Mouse (Mus musculus) neural tube, embryonic 11.5 days (tissue): Measurements from ENCODE around the gene Scgb1c1. TPM values are rescaled to one million over a fixed set of nuclear protein-coding genes. Genes with fewer than 3 reads are reported as not detected.

Experiments
- ATAC-seq: fragments of 200-750 bp; cut with Nextera tagmentation; 2 replicates; pipeline ENCODE4 v1.8.0; 2017; ENCODE audit warnings: moderate number of reproducible peaks, mild to moderate bottlenecking, moderate TSS enrichment, moderate library complexity; ENCODE audit not compliant: insufficient read depth, low FRiP score, low TSS enrichment
- DNase-seq: peaks from one replicate; pipeline ENCODE4 v3.0.0-alpha.2; 2015; ENCODE audit warnings: low spot score
- H3K27ac ChIP-seq: fragments of 300-500 bp; sonication (generic); 2 replicates; pipeline ENCODE4 v1.5.1; 2014; ENCODE audit warnings: low read depth, mild to moderate bottlenecking, low read length
- H3K27me3 ChIP-seq: fragments of 300-500 bp; sonication (generic); 2 replicates; pipeline ENCODE4 v1.6.1; 2014; ENCODE audit warnings: mild to moderate bottlenecking, low read length, mixed read lengths; ENCODE audit not compliant: control insufficient read depth, insufficient read depth
- H3K36me3 ChIP-seq: fragments of 300-500 bp; sonication (generic); 2 replicates; pipeline ENCODE4 v1.6.1; 2014; ENCODE audit warnings: mild to moderate bottlenecking, low read length, moderate library complexity, mixed read lengths; ENCODE audit not compliant: control insufficient read depth, insufficient read depth
- H3K4me1 ChIP-seq: fragments of 300-500 bp; sonication (generic); 2 replicates; pipeline ENCODE4 v1.6.1; 2014; ENCODE audit warnings: low read length, mixed read lengths; ENCODE audit not compliant: control insufficient read depth, insufficient read depth
- H3K4me2 ChIP-seq: fragments of 300-500 bp; sonication (generic); 2 replicates; pipeline ENCODE4 v1.6.1; 2014; ENCODE audit warnings: low read depth, mild to moderate bottlenecking, moderate library complexity
- H3K4me3 ChIP-seq: fragments of 300-500 bp; sonication (generic); 2 replicates; pipeline ENCODE4 v1.5.1; 2014; ENCODE audit warnings: low read depth, low read length
- H3K9ac ChIP-seq: fragments of 300-500 bp; sonication (generic); 2 replicates; pipeline ENCODE4 v1.6.1; 2014; ENCODE audit warnings: mild to moderate bottlenecking, low read length
- H3K9me3 ChIP-seq: fragments of 300-500 bp; sonication (generic); 2 replicates; pipeline ENCODE4 v1.6.1; 2016; ENCODE audit warnings: low read length; ENCODE audit not compliant: control insufficient read depth
- WGBS: fragments of 180-500 bp; shearing (Covaris S2); extraction: QIAGEN DNeasy Blood & Tissue Kit; methylation state at CpG from one replicate; pipeline ENCODE4 v1.1.7; 2014; 5-methylcytosine and 5-hydroxymethylcytosine counted together
- polyA plus RNA-seq: library from polyadenylated mRNA; unstranded; fragments of >200 nt; fragmentation: Nextera tagmentation; extraction: Ambion mirVana; gene quantifications from 2 replicates; pipeline ENCODE4 v1.2.1, GENCODE M21; 2014

Gene Scgb1c1
- polyA plus RNA-seq, 1 experiment from 2014 or later = not detected

DNA sequence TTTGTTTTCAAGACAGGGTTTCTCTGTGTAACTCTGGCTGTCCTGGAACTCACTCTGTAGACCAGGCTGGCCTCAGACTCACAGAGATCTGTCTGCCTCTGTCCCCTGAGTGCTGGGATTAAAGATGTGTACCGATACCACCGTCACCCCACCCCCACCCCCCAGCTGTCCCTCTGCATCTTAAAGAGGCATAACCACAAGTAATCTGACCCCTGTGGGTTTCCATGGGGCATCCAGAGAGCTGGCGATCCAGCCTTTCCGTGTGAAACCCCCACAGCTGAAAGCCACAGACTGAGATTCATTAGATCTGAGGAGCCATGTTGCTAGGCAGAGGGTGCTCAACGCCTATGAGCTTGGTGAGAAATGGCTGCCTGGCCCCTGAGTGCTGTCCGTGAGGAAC lies 14.7 kb downstream of the Scgb1c1 start:
- WGBS = 81% methylated on average over 6 of the region's 6 CpGs
- Histone ChIP-seq H3K4me2 (no peak overlapping the region), H3K36me3 (peaks cover 15% of the 10 kb centered on the region; the same call in 1 of the 2 replicates), H3K4me1 (peaks cover 19% of the 10 kb centered on the region), H3K4me3 (no peak overlapping the region), H3K27me3 (no peaks in the 10 kb centered on the region), H3K27ac (no peak overlapping the region), H3K9me3 (no peaks in the 10 kb centered on the region), H3K9ac (no peak overlapping the region)
- ATAC-seq (no peak), DNase-seq (no peak)

DNA sequence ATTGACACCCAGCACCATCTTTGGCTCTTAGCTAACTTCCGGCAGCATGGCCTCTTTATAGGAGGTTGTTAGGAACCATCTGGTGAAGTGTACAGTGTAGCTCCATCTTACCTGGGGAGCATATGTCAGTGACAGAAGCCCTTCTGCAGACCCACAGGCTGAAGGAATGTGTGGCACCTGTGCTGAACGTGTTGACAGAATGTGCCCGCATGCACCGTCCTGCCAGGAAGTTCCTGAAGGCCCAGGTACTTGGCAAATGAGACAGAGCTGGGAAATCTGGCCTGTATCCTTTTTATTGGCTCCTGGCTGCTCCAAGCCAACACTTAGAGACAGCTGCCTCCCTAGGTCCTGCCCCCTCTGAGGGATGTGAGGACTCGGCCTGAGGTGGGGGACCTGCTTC lies 15.4 kb downstream of the Scgb1c1 start:
- H3K36me3 ChIP-seq = peaks cover 15% of the 10 kb centered on the region; the same call in 1 of the 2 replicates
- H3K27ac ChIP-seq = no peak overlapping the region
- no peak overlapping the region for H3K4me2 ChIP-seq
- DNase-seq (no peak), ATAC-seq (no peak)
- 91% methylated on average over 5 of the region's 5 CpGs for WGBS
- no peak overlapping the region for H3K4me3 ChIP-seq
- no peak overlapping the region for H3K9ac ChIP-seq
- H3K4me1 ChIP-seq = peaks cover 12% of the 10 kb centered on the region
- H3K9me3 ChIP-seq = no peaks in the 10 kb centered on the region
- no peaks in the 10 kb centered on the region for H3K27me3 ChIP-seq

DNA sequence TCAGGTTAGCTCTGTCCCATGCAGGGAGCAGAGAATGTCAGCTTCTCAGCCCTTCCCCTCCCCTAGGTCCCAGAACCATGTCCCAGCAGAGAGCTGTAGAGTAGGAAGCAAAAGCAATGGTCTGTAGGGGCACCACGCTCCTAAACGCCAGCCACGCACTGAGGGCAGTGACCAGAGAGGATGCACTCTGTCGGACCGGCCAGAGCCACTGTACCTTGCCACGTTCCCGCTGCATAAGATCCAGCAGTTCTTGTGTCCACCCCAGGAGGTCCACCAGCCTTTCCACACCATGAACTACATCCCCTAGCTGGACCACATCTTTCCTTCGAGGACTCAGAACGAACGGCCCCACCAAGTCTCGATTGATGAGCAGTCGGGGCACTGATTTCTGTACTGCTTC lies 19.4 kb downstream of the Scgb1c1 start:
- H3K36me3 ChIP-seq = peaks cover 15% of the 10 kb centered on the region; the same call in 1 of the 2 replicates
- no peaks in the 10 kb centered on the region for H3K27me3 ChIP-seq
- H3K4me1 ChIP-seq = no peaks in the 10 kb centered on the region
- H3K9me3 ChIP-seq = no peaks in the 10 kb centered on the region
- no peak for ATAC-seq
- no peak overlapping the region for H3K4me2 ChIP-seq
- DNase-seq = no peak
- WGBS = 91% methylated on average over 12 of the region's 12 CpGs
- H3K9ac ChIP-seq = no peak overlapping the region
- no peak overlapping the region for H3K4me3 ChIP-seq
- H3K27ac ChIP-seq = no peak overlapping the region

DNA sequence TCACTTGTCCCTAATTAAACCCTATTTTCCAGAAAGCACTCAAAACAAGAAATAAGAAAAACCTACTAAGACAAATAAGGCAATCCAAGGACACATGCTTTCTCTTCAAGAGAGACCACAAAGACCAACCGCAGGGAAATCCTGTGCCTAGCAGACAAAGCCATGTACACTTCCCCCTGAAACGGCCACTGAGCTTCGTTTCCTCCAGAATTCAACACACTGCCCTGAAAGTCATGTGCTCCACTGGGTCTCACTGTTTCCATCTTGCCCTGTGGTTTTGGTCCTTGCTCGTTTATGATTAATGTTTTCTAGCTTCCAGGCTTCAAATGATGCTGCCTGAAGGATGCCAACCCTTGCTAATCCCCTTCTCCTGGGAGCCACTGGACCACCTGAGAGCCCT lies 28.9 kb downstream of the Scgb1c1 start:
- WGBS = 91% methylated on average over 4 of the region's 4 CpGs
- no peak overlapping the region for H3K4me2 ChIP-seq
- no peaks in the 10 kb centered on the region for H3K9me3 ChIP-seq
- H3K9ac ChIP-seq = no peak overlapping the region
- no peaks in the 10 kb centered on the region for H3K36me3 ChIP-seq
- DNase-seq = no peak
- H3K4me1 ChIP-seq = no peaks in the 10 kb centered on the region
- no peak for ATAC-seq
- H3K27me3 ChIP-seq = no peaks in the 10 kb centered on the region
- H3K4me3 ChIP-seq = no peak overlapping the region
- H3K27ac ChIP-seq = no peak overlapping the region

DNA sequence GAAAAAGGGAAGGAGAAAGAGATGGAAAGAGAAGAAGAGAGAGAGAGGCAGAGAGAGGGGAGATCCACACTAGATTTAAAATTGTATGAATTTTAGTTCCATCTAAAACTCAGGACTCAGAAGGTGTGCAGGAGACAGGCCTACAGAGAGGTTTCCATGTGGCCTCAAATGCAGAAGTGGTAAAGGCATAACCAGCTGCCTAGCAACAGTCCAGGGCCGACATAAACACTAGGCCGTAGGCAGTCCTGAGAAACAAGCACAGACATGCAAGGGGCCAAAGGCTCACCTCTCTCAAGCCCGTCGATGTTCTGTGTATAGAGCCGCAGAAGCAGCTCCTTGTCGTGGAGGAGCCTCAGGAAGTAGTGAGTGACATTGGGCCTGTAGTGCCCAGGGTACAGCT lies 32.0 kb downstream of the Scgb1c1 start:
- Histone ChIP-seq H3K27me3 (no peaks in the 10 kb centered on the region), H3K27ac (no peak overlapping the region), H3K4me3 (no peak overlapping the region), H3K9ac (no peak overlapping the region), H3K36me3 (no peaks in the 10 kb centered on the region), H3K4me1 (0 out of 2 replicates have a peak, but pooled peaks cover 2% of the 10 kb centered on the region), H3K4me2 (no peak overlapping the region), H3K9me3 (no peaks in the 10 kb centered on the region)
- no peak for DNase-seq
- WGBS = 88% methylated on average over 6 of the region's 6 CpGs
- no peak for ATAC-seq

DNA sequence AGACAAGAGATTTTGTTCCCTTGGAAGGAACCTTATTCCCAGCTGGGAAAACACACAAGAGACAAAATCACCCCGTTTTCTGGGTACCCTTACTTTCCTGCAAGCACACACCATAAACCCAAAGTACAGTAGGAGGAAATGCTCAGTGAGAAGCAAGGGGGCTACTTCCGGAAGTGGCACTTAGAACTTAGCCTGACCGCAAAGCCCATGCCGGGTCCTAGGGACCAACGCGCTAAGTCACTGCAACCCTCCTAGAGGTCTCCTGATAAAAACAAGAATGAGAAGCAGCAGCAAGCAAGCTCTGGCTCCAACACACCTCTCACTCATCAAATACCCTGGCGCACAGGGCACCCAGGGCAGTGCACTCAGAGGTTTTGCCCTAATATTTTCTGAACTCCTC lies 34.0 kb downstream of the Scgb1c1 start:
- ATAC-seq (no peak), DNase-seq (no peak)
- H3K4me1 ChIP-seq = 0 out of 2 replicates have a peak, but pooled peaks cover 5% of the 10 kb centered on the region
- H3K27me3 ChIP-seq = no peaks in the 10 kb centered on the region
- no peak overlapping the region for H3K27ac ChIP-seq
- H3K9ac ChIP-seq = no peak overlapping the region
- H3K36me3 ChIP-seq = no peaks in the 10 kb centered on the region
- WGBS = 95% methylated on average over 7 of the region's 7 CpGs
- H3K4me3 ChIP-seq = no peak overlapping the region
- H3K9me3 ChIP-seq = no peaks in the 10 kb centered on the region
- H3K4me2 ChIP-seq = no peak overlapping the region

DNA sequence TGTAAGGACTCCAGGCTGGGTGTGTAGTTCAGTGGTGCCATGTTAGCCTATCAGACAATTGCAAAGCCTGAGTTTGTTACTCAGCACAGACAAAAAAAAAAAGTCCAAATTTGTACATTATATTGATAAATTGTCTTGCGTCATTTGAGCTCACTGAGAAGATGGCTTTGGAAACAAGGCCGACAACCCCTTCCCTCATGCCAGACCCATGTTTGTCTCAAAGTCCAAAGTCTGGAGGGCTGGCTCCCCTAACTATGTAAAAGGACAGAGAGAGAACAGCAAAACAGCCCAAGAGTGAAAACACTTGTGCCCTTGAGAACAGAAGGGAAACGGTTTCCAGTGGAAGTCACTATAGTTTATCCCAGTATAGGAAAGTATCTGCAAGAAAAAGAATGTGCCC lies 35.1 kb downstream of the Scgb1c1 start:
- no peak for DNase-seq
- Histone ChIP-seq H3K27me3 (no peaks in the 10 kb centered on the region), H3K4me1 (0 out of 2 replicates have a peak, but pooled peaks cover 5% of the 10 kb centered on the region), H3K4me2 (no peak overlapping the region), H3K27ac (no peak overlapping the region), H3K36me3 (no peaks in the 10 kb centered on the region), H3K9ac (no peak overlapping the region), H3K4me3 (no peak overlapping the region), H3K9me3 (no peaks in the 10 kb centered on the region)
- ATAC-seq = no peak
- WGBS = 88% methylated on average over 3 of the region's 3 CpGs

DNA sequence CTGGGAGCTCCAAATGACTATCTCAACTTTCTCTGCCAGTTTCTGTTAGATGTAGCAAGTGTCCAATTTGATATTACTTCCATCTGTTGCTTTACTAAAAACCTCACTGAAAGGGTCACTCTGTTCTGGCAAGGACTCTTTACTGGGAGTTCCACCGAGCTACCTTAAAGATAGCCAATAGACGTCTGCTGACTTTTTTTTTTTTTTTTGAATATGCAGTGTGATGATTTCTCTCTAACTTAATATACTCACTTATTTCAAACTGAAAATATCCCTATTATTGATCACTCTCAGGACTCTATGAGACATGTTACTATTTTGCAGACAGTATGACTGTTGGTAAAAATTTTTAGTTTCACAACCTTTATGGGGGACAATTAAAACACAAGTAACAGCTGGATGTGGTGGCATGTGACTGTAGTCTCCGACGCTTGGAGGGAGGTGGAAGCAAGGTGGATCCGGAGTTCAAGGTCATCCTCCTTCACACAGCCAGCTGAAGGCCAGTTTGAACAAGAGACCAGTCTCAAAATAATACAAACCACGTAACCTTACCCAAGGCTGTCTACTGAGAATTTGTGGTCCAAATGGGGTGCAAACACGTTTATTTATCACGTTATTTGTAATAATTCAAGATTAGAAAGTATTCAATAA lies 35.6 kb downstream of the Scgb1c1 start:
- Histone ChIP-seq H3K4me3 (peak overlapping the region; percentile 66), H3K9me3 (no peaks in the 10 kb centered on the region), H3K9ac (peak overlapping the region; percentile 58), H3K4me1 (0 out of 2 replicates have a peak, but pooled peaks cover 5% of the 10 kb centered on the region), H3K36me3 (no peaks in the 10 kb centered on the region), H3K4me2 (peak overlapping the region; percentile 71), H3K27me3 (no peaks in the 10 kb centered on the region), H3K27ac (peak overlapping the region; percentile 70; the same call in 1 of the 2 replicates)
- 35% methylated on average over 8 of the region's 8 CpGs for WGBS
- ATAC-seq (no peak), DNase-seq (no peak)
